Mouse (Mus musculus) frontal cortex, postnatal 36 days (tissue): ENCODE results near the gene Dlst.
"Not testable (repeated sequence)": the region's sequence is repeated elsewhere in the genome, so short reads cannot be mapped to it uniquely, and the experiment has no call there.

ENCODE experiments used
- DNase-seq, 2 experiments: peaks; one replicate each; pipeline ENCODE4 v3.0.0; 2022; ENCODE audit warnings: low spot score in 2 of 2

Dlst gene

GRCm38 (mm10) chr12:85113917-85114316 is 3.3 kb downstream of the Dlst start:
- no peak for DNase-seq

DNA sequence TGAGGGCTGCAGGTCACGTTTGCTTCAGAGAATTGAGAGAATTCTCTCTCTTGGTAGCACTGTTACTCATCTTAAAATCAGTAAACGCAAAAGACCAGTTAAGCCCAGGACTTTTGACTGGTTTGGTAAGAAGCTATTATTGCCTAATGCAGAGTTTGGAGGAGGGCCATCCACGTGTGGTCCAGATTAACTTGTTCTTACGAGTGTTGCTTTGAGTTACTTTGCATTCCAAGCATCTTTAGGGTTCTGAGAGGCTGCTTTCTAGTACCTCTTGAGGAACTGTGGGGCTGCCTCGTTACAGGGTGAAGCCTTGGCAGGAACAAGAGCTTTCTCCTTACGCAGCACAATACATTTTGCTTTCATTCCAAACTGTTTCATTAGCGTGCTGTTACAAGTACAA is 5.0 kb downstream of the Dlst start:
- no peak for DNase-seq

DNA sequence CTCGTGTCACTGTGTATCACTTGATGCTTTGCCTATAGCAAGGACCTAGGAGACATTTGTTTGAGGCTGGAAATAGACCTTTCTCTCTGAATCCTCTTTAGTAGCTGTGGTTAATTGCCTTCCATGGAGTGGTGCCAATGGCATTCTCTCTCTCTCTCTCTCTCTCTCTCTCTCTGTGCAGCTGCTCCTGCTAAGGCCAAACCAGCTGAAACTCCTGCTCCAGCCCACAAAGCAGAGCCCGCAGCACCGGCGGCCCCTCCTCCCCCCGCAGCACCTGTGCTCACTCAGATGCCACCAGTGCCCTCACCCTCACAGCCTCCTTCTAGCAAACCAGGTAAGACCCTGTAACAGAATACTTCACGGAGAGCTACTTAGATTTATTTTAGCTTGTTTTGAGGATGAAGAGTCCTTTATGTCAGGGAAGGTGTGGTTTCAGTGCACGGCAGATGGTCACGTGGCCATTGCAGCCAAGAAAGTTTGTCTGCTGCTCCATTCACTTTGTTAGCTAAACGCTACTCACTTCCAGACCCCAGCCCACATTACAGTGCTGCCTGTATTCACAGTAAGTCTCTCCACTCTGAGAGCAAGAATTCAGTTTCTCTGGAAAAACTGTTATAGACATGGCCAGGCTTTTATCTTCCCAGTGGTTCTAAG is 11.3 kb downstream of the Dlst start:
- DNase-seq: no peak

DNA sequence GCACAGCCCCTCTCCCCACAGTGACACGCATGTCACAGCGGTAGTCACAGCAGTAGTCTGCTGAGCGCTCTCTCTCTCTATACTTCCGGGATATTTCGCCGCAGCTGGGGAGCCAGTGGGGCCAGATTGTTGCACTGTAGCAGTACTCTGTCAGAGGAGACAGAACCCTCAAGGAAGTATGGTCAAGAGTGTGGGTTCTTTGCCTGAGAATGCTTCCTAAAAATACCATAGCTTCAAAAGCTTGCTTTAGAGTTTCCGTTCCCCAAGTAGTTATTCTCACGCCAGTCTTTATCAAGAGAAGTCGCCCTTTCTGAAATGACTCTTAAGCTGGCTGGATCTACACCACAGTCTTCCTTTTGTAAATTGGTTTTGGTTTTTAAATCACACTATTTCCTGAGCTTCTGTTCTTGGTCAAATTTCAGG is 12.5 kb downstream of the Dlst start:
- DNase-seq: no peak

DNA sequence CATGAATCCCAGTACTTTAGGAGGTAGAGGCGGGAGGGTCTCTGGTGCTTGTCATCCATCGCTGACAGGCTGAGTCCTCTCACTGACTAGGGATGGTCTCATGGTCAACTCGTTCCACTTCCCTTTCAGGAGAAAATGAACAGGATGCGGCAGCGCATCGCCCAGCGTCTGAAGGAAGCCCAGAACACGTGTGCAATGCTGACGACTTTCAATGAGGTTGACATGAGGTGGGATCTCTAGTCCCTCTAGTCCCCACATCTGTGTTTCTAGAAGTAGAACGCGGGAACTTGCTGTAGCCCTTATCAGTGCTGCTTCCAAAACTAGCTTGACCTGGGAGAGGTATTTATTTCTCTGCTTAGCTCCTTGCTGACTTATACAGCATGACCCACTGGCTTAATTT is 13.0 kb downstream of the Dlst start:
- no peak for DNase-seq

DNA sequence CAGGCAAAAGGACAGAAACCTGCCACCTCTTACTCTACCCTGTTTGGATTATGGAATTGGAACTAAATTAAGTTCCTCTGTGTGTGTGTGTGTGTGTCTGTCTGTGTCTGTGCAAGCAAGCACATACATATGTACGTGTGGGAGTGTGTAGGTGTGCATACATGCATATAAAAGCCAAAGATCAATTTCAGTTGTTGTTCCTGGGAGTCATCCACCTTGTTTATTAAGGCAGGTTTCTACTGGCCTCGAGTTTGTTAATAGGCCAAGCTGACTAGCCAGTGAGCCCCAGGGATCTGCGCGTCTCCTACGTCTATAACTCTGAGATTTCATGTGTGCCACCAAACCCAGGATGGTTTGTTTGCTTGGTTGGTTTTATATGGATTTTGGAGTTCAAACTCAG is 14.1 kb downstream of the Dlst start:
- DNase-seq: no peak

DNA sequence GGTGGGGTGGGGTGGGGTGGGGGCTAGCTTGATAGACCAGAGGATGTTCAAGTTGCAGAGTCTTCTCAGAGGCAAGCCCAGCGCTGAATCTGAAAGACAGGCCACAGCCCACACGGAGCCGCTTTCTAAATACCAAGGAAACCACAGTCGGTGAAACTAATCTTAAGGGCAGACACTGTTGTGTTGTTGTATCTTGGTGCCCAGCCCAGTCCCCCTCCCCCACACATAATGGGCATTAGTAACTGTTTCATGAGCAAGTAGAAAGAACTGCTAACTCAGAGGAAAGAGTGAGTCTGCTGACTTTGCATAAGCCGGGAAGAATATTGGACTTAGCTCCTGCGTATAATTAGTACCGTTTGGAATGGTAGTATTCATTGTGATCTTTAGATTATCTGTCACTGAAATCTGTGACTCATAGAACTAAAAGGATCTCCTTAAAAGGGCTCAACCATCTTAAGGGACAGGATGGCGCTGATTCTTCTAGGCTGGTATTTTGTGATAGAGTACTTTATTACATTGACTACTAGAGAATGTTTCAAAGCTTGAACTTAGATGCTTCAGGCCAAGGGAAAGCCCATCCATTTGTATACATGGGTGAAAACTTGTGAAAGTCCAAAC is 16.5 kb downstream of the Dlst start:
- no peak for DNase-seq

DNA sequence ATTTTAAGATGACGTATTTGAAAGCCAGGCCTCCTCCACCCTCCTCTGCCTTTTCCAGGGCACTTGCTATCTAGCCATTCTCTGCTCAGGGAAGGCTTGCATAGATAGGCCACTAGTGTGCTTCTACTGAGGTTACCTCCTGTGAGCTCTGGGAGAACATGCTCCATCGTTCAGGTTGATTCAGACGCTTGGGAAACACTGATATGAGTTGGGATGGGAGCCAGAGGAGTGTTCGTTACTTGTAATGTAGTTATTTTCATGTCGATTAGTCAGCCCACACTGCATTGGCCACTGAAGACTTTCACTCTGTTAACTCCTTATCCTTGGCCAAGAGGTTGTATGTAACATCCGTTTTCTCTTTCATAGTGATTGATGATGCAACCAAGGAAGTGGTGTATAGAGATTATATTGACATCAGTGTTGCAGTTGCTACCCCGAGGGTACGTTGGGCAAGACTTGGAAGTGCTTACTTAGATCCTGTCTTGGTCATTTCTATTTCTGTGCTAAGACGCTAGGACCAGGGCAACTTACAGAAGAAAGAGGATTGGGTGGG is 18.9 kb downstream of the Dlst start:
- DNase-seq: no peak

- DNase-seq: no peak
Observed at GRCm38 (mm10) chr12:85131361-85131760, 20.7 kb downstream of the Dlst start.

- DNase-seq: no peak
Observed at GRCm38 (mm10) chr12:85134043-85134794, 23.6 kb downstream of the Dlst start.

- DNase-seq: no peak
Observed at GRCm38 (mm10) chr12:85135513-85136470, 25.2 kb downstream of the Dlst start.

DNA sequence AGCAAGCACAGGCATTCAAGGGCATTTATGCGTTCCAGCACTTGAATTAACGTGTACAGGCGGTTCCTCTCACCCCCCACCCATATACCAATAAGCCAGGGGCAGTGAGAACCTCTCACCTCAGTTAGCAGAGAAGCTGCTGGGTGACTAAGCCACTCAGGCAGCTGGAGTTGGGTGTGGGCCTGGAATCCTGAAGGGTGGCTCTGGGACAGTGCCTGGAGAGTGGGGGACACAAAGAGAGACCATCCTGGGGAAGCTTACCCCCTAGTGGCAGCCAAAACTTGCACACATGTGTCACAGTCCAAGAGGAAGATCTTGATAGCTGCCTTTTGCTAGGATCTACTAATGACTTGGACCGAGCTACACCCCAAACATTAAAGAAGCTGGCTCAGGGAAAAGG is 26.0 kb downstream of the Dlst start:
- DNase-seq: no peak

- no peak for DNase-seq
Observed at GRCm38 (mm10) chr12:85140036-85140701, 29.5 kb downstream of the Dlst start.

GRCm38 (mm10) chr12:85141096-85141495 is 30.5 kb downstream of the Dlst start:
- DNase-seq: no peak

GRCm38 (mm10) chr12:85142803-85143202 is 32.2 kb downstream of the Dlst start:
- peak; percentile 78 to 87 for DNase-seq

DNA sequence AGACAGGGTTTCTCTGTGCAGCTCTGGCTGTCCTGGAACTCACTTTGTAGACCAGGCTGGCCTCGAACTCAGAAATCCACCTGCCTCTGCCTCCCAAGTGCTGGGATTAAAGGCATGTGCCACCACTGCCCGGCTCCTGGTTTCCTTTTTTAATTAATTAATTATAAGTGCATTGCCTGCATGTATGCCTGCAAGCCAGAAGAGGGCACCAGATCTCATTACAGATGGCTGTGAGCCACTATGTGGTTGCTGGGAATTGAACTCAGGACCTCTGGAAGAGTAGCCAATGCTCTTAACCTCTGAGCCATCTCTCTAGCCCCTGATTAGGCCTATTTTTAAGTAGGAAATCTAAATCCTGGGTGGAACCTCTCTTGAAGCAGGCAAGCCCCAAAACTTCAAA is 33.6 kb downstream of the Dlst start:
- DNase-seq: not testable (repeated sequence)

GRCm38 (mm10) chr12:85144821-85145220 is 34.2 kb downstream of the Dlst start:
- DNase-seq: no peak

- DNase-seq: no peak
Observed at GRCm38 (mm10) chr12:85145630-85146029, 35.0 kb downstream of the Dlst start.

GRCm38 (mm10) chr12:85146355-85146754 is 35.7 kb downstream of the Dlst start:
- no peak for DNase-seq

- no peak for DNase-seq
Observed at GRCm38 (mm10) chr12:85146881-85147280, 36.2 kb downstream of the Dlst start.
